Mouse (Mus musculus): Measurements from ENCODE around the gene Il22ra1.

DNA sequence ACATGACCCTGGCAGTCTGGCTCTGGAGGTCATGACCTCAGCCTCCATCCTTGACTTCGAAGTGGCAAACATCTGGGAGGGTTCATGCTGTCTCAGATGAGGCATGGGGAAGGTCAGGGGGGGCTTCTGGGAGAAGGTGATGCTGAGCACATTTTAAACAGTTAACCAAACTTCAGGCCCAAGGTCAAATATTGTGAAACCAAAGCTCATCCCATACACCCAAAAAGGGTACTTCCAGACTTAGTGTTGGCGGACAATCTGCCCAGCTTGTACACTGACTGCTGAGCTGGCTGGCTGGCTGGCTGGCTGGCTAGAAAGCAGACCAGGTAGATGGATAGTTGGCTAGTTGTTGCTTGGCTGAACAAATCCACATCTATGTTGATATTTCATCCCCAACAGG lies 61.2 kb downstream of the Il22ra1 start:
- TF ChIP-seq CTCF (IDR thresholded peaks at IDR 0.05; ENCODE audit: borderline replicate concordance, control insufficient read depth, extremely low read depth, insufficient read depth, low read length, poor library complexity) (no peak), POLR2A (IDR thresholded peaks at IDR 0.05; ENCODE audit: control insufficient read depth, extremely low read depth, insufficient read depth, low read length, poor library complexity) (no peak)
